Mouse (Mus musculus) bone marrow macrophage, adult 2 months (primary cell): ENCODE data around the gene G0s2. TPM values are rescaled to one million over a fixed set of nuclear protein-coding genes. Genes with fewer than 3 reads are reported as not detected.

Experiments used
- H3K27ac ChIP-seq: 2 replicates; pipeline ENCODE4 v1.5.1; 2012; ENCODE audit warnings: low read depth, low read length; ENCODE audit not compliant: insufficient read depth
- H3K4me1 ChIP-seq: 2 replicates; pipeline ENCODE4 v1.6.1; 2012; ENCODE audit warnings: low read length; ENCODE audit not compliant: control insufficient read depth, insufficient read depth
- H3K4me3 ChIP-seq: 2 replicates; pipeline ENCODE4 v1.5.1; 2012; ENCODE audit warnings: mild to moderate bottlenecking, low read length, moderate library complexity; ENCODE audit not compliant: insufficient read depth
- CTCF ChIP-seq: IDR thresholded peaks from 2 replicates; pipeline ENCODE4 v1.5.1; 2012; ENCODE audit warnings: low read depth, mild to moderate bottlenecking, low read length, moderate library complexity
- POLR2A ChIP-seq: IDR thresholded peaks from 2 replicates; pipeline ENCODE4 v1.6.1; 2012; ENCODE audit warnings: mild to moderate bottlenecking, low read depth, low read length, borderline replicate concordance
- polyA plus RNA-seq: library from polyadenylated mRNA; stranded (reverse); fragments of >200 nt; gene quantifications from 2 replicates; pipeline ENCODE4 v1.2.4, GENCODE M21; 2012; ENCODE audit not compliant: missing spikeins, insufficient read depth, insufficient read length

The G0s2 gene
- polyA plus RNA-seq, result not detected in 2 replicates

- no peak for TF ChIP-seq POLR2A
- TF ChIP-seq CTCF, result no peak
- Histone ChIP-seq H3K4me3 (no peak within 1 kb of the TSS), H3K4me1 (peaks cover 13% of the 10 kb centered on the region), H3K27ac (no peak within 1 kb of the TSS)
These were observed at the start of gene G0s2 for GRCm38 (mm10) chr1:193272916-193273601. Gene G0s2, minus strand, starts transcription at chr1:193273217.

- H3K27ac ChIP-seq, result no peak overlapping the region
- no peaks in the 10 kb centered on the region for H3K4me1 ChIP-seq
- no peak for TF ChIP-seq POLR2A
- TF ChIP-seq CTCF, result no peak
- H3K4me3 ChIP-seq, result no peak overlapping the region
These were observed 47.4 kb upstream of the G0s2 start for GRCm38 (mm10) chr1:193320398-193320797.

GRCm38 (mm10) chr1:193319721-193320120, 46.7 kb upstream of the G0s2 start:
- H3K4me1 ChIP-seq, result no peaks in the 10 kb centered on the region
- H3K4me3 ChIP-seq, result no peak overlapping the region
- no peak for TF ChIP-seq CTCF
- TF ChIP-seq POLR2A, result no peak
- no peak overlapping the region for H3K27ac ChIP-seq

- Histone ChIP-seq H3K4me3 (no peak overlapping the region), H3K27ac (no peak overlapping the region), H3K4me1 (no peaks in the 10 kb centered on the region)
- TF ChIP-seq POLR2A, result no peak
- TF ChIP-seq CTCF, result no peak
These were observed 44.1 kb upstream of the G0s2 start for GRCm38 (mm10) chr1:193317159-193317559.

GRCm38 (mm10) chr1:193316358-193316750, 43.3 kb upstream of the G0s2 start:
- H3K4me1 ChIP-seq, result no peaks in the 10 kb centered on the region
- no peak for TF ChIP-seq POLR2A
- no peak for TF ChIP-seq CTCF
- H3K27ac ChIP-seq, result no peak overlapping the region
- H3K4me3 ChIP-seq, result no peak overlapping the region

- no peak overlapping the region for H3K27ac ChIP-seq
- TF ChIP-seq CTCF (no peak), POLR2A (no peak)
- H3K4me3 ChIP-seq, result no peak overlapping the region
- no peaks in the 10 kb centered on the region for H3K4me1 ChIP-seq
These were observed 42.8 kb upstream of the G0s2 start for GRCm38 (mm10) chr1:193315705-193316357.

GRCm38 (mm10) chr1:193311596-193311995, 38.6 kb upstream of the G0s2 start:
- Histone ChIP-seq H3K4me1 (no peaks in the 10 kb centered on the region), H3K27ac (no peak overlapping the region), H3K4me3 (no peak overlapping the region)
- TF ChIP-seq POLR2A (no peak), CTCF (no peak)

- Histone ChIP-seq H3K27ac (no peak overlapping the region), H3K4me3 (no peak overlapping the region), H3K4me1 (no peaks in the 10 kb centered on the region)
- TF ChIP-seq CTCF (no peak), POLR2A (no peak)
These were observed 37.6 kb upstream of the G0s2 start for GRCm38 (mm10) chr1:193310519-193311085.

GRCm38 (mm10) chr1:193309785-193310518, 36.9 kb upstream of the G0s2 start:
- Histone ChIP-seq H3K27ac (no peak overlapping the region), H3K4me3 (no peak overlapping the region), H3K4me1 (no peaks in the 10 kb centered on the region)
- TF ChIP-seq POLR2A (no peak), CTCF (no peak)

- TF ChIP-seq POLR2A (no peak), CTCF (no peak)
- H3K27ac ChIP-seq, result no peak overlapping the region
- no peaks in the 10 kb centered on the region for H3K4me1 ChIP-seq
- H3K4me3 ChIP-seq, result no peak overlapping the region
These were observed 33.8 kb upstream of the G0s2 start for GRCm38 (mm10) chr1:193306832-193307231.
